Mouse (Mus musculus) stomach, embryonic 16.5 days (tissue): ENCODE results near the gene Pla1a. TPM values are rescaled to one million over a fixed set of nuclear protein-coding genes. Genes with fewer than 3 reads are reported as not detected.
"Not testable (repeated sequence)": the region's sequence is repeated elsewhere in the genome, so short reads cannot be mapped to it uniquely, and the experiment has no call there.

Experiments used
- ATAC-seq: fragments of 200-750 bp; cut with Nextera tagmentation; 2 replicates; pipeline ENCODE4 v1.8.0; 2017; ENCODE audit warnings: moderate number of reproducible peaks, moderate TSS enrichment; ENCODE audit not compliant: insufficient read depth, low FRiP score
- H3K27ac ChIP-seq: fragments of 300-500 bp; sonication (generic); 2 replicates; pipeline ENCODE4 v1.5.1; 2014; ENCODE audit warnings: low read length
- H3K27me3 ChIP-seq: fragments of 300-500 bp; sonication (generic); 2 replicates; pipeline ENCODE4 v1.6.1; 2014; ENCODE audit warnings: low read length, control low read depth, mixed read lengths; ENCODE audit not compliant: control insufficient read depth, insufficient read depth
- H3K36me3 ChIP-seq: fragments of 300-500 bp; sonication (generic); 2 replicates; pipeline ENCODE4 v1.6.1; 2014; ENCODE audit warnings: low read length; ENCODE audit not compliant: control insufficient read depth, insufficient read depth
- H3K4me1 ChIP-seq: fragments of 300-500 bp; sonication (generic); 2 replicates; pipeline ENCODE4 v1.6.1; 2014; ENCODE audit warnings: low read length, control low read depth, mixed read lengths; ENCODE audit not compliant: control insufficient read depth, insufficient read depth
- H3K4me2 ChIP-seq: fragments of 300-500 bp; sonication (generic); 2 replicates; pipeline ENCODE4 v1.6.1; 2014; ENCODE audit warnings: low read depth, low read length, mixed read lengths
- H3K4me3 ChIP-seq: fragments of 300-500 bp; sonication (generic); replicated peaks from 2 replicates; pipeline ENCODE4 v1.5.1; 2014; ENCODE audit warnings: mild to moderate bottlenecking, low read length
- H3K9ac ChIP-seq: fragments of 300-500 bp; sonication (generic); 2 replicates; pipeline ENCODE4 v1.6.1; 2014; ENCODE audit warnings: low read length
- H3K9me3 ChIP-seq: fragments of 300-500 bp; sonication (generic); replicated peaks from 2 replicates; pipeline ENCODE4 v1.6.1; 2016; ENCODE audit warnings: low read length, control low read depth; ENCODE audit not compliant: control insufficient read depth
- WGBS: fragments of 180-500 bp; shearing (Covaris S2); extraction: QIAGEN DNeasy Blood & Tissue Kit; methylation state at CpG from one replicate; pipeline ENCODE4 v1.1.7; 2014; 5-methylcytosine and 5-hydroxymethylcytosine counted together
- polyA plus RNA-seq: library from polyadenylated mRNA; unstranded; fragments of >200 nt; fragmentation: Nextera tagmentation; extraction: Ambion mirVana; gene quantifications from 2 replicates; pipeline ENCODE4 v1.2.1, GENCODE M21; 2015

The Pla1a gene
- polyA plus RNA-seq = 2.3 and 2.6 TPM in 2 replicates

DNA sequence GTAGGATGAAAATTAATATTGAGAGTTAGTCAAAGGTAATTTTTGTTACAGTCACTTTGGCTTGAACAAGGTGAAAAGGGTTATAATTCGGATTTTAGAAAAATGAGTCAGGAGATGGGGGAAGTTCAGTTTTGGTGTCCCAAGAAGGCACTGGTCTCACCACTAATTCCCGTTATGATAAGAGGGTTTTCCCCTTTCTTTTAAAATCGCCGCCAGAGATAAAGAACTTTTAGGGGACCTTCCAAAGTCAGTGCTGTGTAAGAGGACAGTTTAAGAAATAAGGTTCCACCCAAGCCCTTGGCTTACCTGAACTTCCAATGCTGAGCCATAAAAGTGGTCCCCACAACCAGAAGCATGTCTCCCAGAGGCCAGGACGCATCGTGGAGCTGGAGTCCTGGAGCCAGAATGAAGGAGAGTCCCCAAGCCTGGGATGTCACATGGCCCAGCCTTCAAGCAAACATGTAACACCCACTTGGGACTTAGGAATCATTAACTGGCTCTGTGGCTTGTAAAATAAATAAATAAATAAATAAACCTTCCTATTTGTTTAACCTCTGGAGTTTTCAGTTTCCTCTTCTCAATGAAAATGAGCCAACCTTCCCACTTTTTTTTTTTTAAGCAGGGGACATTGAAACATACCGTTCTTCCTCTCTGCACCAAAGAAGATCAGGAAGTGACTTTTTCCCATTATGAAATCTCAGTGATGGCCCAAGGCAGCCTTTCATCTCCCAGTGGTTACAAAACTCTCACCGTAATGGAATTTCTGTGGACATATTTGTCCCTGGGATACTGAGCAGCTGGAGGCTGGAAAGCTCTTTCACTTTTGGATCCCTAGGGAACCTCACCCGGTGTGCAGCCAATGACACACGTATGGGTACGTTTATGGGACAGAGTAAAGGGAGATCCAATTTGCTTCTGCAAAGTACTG, at the start of gene Pla1a:
Gene Pla1a, minus strand, starts transcription at position 648 of the 928 bp plus-strand sequence.
- Histone ChIP-seq H3K4me3 (no peak within 1 kb of the TSS), H3K27ac (no peak within 1 kb of the TSS), H3K27me3 (no peaks in the 10 kb centered on the region), H3K36me3 (no peaks in the 10 kb centered on the region), H3K9ac (no peak within 1 kb of the TSS), H3K4me2 (no peak within 1 kb of the TSS), H3K9me3 (no peaks in the 10 kb centered on the region), H3K4me1 (no peaks in the 10 kb centered on the region)
- no peak for ATAC-seq
- 72% methylated on average over 11 of the region's 11 CpGs for WGBS

DNA sequence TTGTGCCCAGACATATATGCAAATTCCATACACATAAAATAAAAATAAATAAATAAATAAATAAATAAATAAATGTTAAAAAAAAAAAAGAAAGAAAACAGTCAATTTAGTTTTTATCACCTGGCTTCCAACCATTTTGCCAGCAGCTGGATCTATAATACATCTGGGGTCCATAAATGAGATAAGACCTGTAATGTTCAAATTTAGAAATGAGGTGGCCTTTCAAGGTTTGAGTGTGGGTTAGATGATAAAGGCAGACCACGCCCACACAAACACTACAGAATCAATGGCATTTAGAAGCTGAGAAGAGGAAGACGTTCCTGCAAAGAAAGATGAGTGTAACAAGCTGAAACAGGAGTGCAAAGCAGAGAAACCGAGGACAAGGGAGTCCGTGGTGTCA, 48.4 kb upstream of the Pla1a start:
- Histone ChIP-seq H3K9me3 (no peaks in the 10 kb centered on the region), H3K27me3 (no peaks in the 10 kb centered on the region), H3K4me1 (peaks cover 9% of the 10 kb centered on the region), H3K9ac (no peak overlapping the region), H3K27ac (no peak overlapping the region), H3K36me3 (no peaks in the 10 kb centered on the region), H3K4me3 (no peak overlapping the region), H3K4me2 (no peak overlapping the region)
- ATAC-seq = no peak
- 64% methylated on average over 4 of the region's 4 CpGs for WGBS

DNA sequence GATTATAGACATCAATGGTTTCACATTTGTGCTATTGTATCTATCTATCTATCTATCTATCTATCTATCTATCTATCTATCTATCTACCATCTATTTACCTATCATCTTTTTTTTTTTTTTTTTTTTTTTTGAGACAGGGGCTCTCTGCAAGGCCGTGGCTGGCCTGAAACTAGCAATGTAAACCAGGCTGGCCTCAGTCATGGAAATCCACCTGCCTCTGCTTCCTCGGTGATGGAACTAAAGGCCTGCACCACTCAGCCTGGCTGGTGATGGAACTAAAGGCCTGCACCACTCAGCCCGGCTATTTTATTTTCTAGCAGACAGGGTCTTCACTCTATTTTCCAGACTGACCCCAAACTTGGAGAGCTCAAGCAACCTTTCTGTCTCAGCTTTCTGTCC, 45.4 kb upstream of the Pla1a start:
- no peaks in the 10 kb centered on the region for H3K9me3 ChIP-seq
- H3K27me3 ChIP-seq = no peaks in the 10 kb centered on the region
- no peak overlapping the region for H3K4me2 ChIP-seq
- H3K27ac ChIP-seq = no peak overlapping the region
- WGBS = over 99% methylated on average over 3 of the region's 3 CpGs
- no peak overlapping the region for H3K4me3 ChIP-seq
- no peak for ATAC-seq
- H3K4me1 ChIP-seq = peaks cover 8% of the 10 kb centered on the region
- H3K9ac ChIP-seq = no peak overlapping the region
- no peaks in the 10 kb centered on the region for H3K36me3 ChIP-seq

DNA sequence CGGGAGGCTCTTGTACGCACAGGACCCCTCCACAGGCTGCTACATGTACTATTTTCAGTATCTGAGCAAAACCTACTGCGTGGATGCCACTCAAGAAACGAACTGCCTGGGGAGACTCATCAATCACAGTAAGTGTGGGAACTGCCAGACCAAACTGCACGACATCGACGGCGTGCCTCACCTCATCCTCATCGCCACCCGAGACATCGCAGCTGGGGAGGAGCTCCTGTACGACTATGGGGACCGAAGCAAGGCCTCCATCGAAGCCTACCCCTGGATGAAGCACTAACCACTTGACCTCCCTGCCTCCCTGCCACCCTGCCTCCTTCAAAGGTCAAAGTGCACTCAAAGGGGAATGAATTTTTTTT, 44.3 kb upstream of the Pla1a start:
- not testable (repeated sequence) for H3K9me3 ChIP-seq, H3K27ac ChIP-seq, H3K27me3 ChIP-seq, H3K4me1 ChIP-seq, ATAC-seq, H3K36me3 ChIP-seq
- peak overlapping the region; percentile 82 for H3K4me2 ChIP-seq
- 29% methylated on average over 14 of the region's 14 CpGs for WGBS
- peak overlapping the region; percentile 49 for H3K4me3 ChIP-seq
- peak overlapping the region; percentile 71 for H3K9ac ChIP-seq

DNA sequence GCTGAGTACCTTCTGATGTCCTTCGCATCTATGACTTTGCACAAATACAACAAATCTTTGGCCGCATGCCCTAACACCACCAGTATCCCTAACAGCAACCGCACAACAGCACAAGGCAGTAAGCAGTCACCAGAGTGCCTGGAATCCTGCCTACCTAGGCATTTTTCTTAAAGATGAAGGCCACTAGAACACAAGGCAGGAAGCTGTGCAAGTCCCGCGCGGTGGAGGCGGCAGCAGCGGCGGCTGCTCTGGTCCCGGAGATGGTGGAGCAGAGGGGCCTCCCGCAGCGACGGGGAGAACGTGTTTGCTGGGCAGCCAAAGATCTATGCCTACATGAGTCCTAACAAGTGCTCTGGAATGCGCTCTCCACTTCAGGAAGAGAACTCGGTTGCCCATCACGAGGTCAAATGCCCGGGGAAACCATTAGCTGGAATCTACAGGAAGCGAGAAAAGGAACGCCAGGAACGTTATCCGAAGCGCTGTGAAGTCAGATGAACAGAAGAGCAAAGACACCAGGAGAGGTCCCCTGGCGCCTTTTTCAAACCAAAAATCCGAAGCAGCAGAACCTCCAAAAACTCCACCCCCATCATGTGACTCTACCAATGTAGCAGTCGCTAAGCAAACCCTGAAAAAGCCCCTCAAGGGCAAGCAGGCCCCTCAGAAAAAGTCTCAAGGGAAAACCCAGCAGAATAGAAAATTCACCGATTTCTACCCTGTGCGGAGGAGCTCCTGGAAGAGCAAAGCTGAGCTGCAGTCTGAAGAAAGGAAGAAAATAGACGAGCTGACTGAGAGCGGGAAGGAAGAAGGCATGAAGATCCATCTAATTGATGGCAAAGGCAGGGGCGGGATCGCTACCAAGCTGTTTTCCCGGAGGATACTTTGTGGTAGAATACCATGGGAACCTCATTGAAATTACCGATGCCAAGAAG, 43.6 kb upstream of the Pla1a start:
- Histone ChIP-seq H3K4me1 (peaks cover 8% of the 10 kb centered on the region; the same call in 1 of the 2 replicates), H3K27ac (peak overlapping the region; percentile 42; the same call in 1 of the 2 replicates), H3K4me2 (peak overlapping the region; percentile 82), H3K9me3 (no peaks in the 10 kb centered on the region), H3K27me3 (no peaks in the 10 kb centered on the region), H3K9ac (peak overlapping the region; percentile 71), H3K36me3 (no peaks in the 10 kb centered on the region), H3K4me3 (peak overlapping the region; percentile 49)
- peak; percentile 33; the same call in 1 of the 2 replicates for ATAC-seq
- 6% methylated on average over 34 of the region's 34 CpGs for WGBS

DNA sequence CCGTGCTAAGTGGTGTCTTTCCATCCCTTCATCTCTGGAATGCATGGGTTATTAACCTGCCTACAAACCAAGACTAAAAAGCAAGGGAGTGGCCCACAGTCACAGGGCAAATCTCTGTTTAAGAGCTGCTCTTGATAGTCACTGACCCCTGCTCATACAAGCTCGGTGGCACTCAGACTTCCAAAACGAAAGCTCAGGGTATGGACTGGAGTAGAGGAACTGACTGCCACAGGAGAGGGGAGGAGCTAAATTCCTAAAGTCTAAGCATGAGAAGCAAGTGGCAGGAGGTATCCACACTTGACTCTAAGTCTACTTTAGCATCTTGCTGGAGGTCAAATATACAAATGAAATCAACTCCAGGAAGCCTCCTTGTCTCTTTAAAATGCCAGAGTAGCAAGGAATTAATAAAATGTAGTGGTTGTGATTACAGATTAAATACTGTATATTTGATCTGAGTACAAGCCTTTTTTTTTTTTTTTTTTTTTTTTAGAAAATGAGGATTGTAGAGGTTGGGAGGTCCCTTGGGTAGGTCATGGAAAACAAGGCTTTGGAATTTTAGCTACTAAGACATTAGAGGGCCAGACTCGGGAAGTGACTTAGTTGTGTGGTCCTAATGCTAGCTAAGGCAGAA, 42.9 kb upstream of the Pla1a start:
- Histone ChIP-seq H3K27ac (no peak overlapping the region), H3K27me3 (no peaks in the 10 kb centered on the region), H3K9ac (peak overlapping the region; percentile 71; the same call in 1 of the 2 replicates), H3K9me3 (no peaks in the 10 kb centered on the region), H3K36me3 (no peaks in the 10 kb centered on the region), H3K4me1 (peaks cover 8% of the 10 kb centered on the region; the same call in 1 of the 2 replicates), H3K4me3 (peak overlapping the region; percentile 49), H3K4me2 (peak overlapping the region; percentile 82; the same call in 1 of the 2 replicates)
- no peak for ATAC-seq
- WGBS = 38% methylated on average over 4 of the region's 4 CpGs

DNA sequence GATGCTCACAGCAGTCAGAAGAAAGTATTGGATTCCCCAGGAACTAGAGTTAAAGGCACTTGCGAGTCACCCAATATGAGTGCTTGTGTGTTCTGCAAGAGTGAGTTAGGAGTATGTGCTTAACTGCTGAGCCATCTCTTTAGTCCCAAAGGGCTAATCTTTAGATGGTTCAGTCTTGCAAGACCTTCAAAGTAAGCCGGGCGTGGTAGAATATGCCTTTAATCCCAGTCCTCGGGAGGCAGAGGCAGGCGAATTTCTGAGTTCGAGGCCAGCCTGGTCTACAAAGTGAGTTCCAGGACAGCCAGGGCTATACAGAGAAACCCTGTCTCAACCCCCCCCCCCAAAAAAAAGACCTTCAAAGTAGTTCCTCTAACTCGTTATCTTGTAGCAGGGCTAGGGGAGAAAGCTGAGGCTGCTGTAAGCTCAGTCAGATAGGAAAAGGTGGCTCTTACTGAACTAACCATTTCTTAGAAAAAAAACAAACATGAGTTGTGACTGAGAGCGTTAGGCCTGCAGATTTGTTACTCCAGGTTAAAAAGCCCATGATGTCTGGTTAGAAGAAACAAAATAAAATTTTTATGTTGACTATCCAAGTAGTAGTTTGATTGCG, 41.8 kb upstream of the Pla1a start:
- H3K27me3 ChIP-seq = no peaks in the 10 kb centered on the region
- no peak overlapping the region for H3K9ac ChIP-seq
- H3K4me2 ChIP-seq = no peak overlapping the region
- 90% methylated on average over 9 of the region's 9 CpGs for WGBS
- no peak for ATAC-seq
- H3K4me3 ChIP-seq = no peak overlapping the region
- H3K9me3 ChIP-seq = no peaks in the 10 kb centered on the region
- peaks cover 8% of the 10 kb centered on the region; the same call in 1 of the 2 replicates for H3K4me1 ChIP-seq
- no peak overlapping the region for H3K27ac ChIP-seq
- no peaks in the 10 kb centered on the region for H3K36me3 ChIP-seq

DNA sequence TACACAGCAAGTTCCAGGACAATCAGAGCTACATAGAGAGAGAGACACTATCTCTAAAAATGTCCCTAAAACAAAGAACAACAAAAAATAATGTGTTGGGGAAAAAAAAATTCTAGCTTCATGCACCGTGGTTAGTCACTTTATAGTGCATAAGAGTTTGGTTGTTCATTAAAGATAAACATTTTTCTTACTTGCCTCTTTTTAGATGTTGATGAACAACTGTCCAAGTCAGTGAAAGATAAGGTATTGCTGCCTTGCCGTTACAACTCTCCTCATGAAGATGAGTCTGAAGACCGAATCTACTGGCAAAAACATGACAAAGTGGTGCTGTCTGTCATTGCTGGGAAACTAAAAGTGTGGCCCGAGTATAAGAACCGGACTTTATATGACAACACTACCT, 40.7 kb upstream of the Pla1a start:
- Histone ChIP-seq H3K9ac (no peak overlapping the region), H3K27ac (no peak overlapping the region), H3K36me3 (no peaks in the 10 kb centered on the region), H3K9me3 (no peaks in the 10 kb centered on the region), H3K4me3 (no peak overlapping the region), H3K4me2 (no peak overlapping the region), H3K4me1 (peaks cover 8% of the 10 kb centered on the region; the same call in 1 of the 2 replicates), H3K27me3 (no peaks in the 10 kb centered on the region)
- 83% methylated on average over 5 of the region's 5 CpGs for WGBS
- ATAC-seq = no peak
